Mouse (Mus musculus) MEL (cell line): Measurements from ENCODE around the gene Hcls1.

ENCODE experiments used
- CTCF ChIP-seq, 3 experiments: IDR thresholded peaks in 2 of 3; conservative IDR thresholded peaks in 1 of 3; 2 replicates each; pipeline ENCODE4 v1.5.1; 2011 to 2012; ENCODE audit warnings: low read length in 3 of 3, low read depth in 2 of 3, mild to moderate bottlenecking in 2 of 3, improper control_type of control experiment in 1 of 3, inconsistent platforms in 1 of 3, mixed read lengths in 1 of 3, moderate library complexity in 1 of 3; ENCODE audit not compliant: control insufficient read depth in 1 of 3, insufficient read depth in 1 of 3, poor library complexity in 1 of 3, severe bottlenecking in 1 of 3
- ELF1 ChIP-seq: IDR thresholded peaks from 2 replicates; pipeline ENCODE4 v1.6.1; 2014; ENCODE audit warnings: low read depth, mild to moderate bottlenecking, inconsistent platforms, low read length, improper control_type of control experiment, moderate library complexity
- EP300 ChIP-seq, 2 experiments: IDR thresholded peaks; 2 replicates each; pipeline ENCODE4 v1.6.1; 2011; ENCODE audit warnings: improper control_type of control experiment in 2 of 2, low read length in 2 of 2, low read depth in 1 of 2, mild to moderate bottlenecking in 1 of 2
- GATA1 ChIP-seq: IDR thresholded peaks from 2 replicates; pipeline ENCODE4 v1.6.1; 2011; ENCODE audit warnings: low read depth, low read length, improper control_type of control experiment
- MAX ChIP-seq: IDR thresholded peaks from 2 replicates; pipeline ENCODE4 v1.6.1; 2011; ENCODE audit warnings: low read length, improper control_type of control experiment
- MEF2A ChIP-seq: IDR thresholded peaks from 2 replicates; pipeline ENCODE4 v1.6.1; 2014; ENCODE audit warnings: low read depth, mild to moderate bottlenecking, inconsistent platforms, low read length, improper control_type of control experiment; ENCODE audit not compliant: poor library complexity, insufficient replicate concordance, severe bottlenecking; ENCODE audit errors: extremely low read depth
- MYB ChIP-seq: IDR thresholded peaks from 2 replicates; pipeline ENCODE4 v1.6.1; 2011; ENCODE audit warnings: mild to moderate bottlenecking, low read depth, low read length, improper control_type of control experiment
- MYC ChIP-seq: IDR thresholded peaks from 2 replicates; pipeline ENCODE4 v1.6.1; 2011; ENCODE audit warnings: low read depth, mild to moderate bottlenecking, low read length, improper control_type of control experiment, moderate library complexity
- POLR2A ChIP-seq, 2 experiments: IDR thresholded peaks; 2 replicates each; pipeline ENCODE4 v1.6.1; 2011 to 2012; ENCODE audit warnings: low read length in 2 of 2, mild to moderate bottlenecking in 2 of 2, control low read depth in 1 of 2, improper control_type of control experiment in 1 of 2, low read depth in 1 of 2, moderate library complexity in 1 of 2; ENCODE audit not compliant: control insufficient read depth in 1 of 2, insufficient read depth in 1 of 2, poor library complexity in 1 of 2
- POLR2AphosphoS2 ChIP-seq: IDR thresholded peaks from 2 replicates; pipeline ENCODE4 v1.6.1; 2011; ENCODE audit warnings: low read length, improper control_type of control experiment
- SIN3A ChIP-seq: IDR thresholded peaks from 2 replicates; pipeline ENCODE4 v1.6.1; 2012; ENCODE audit warnings: low read length, improper control_type of control experiment, inconsistent platforms
- TCF12 ChIP-seq: IDR thresholded peaks from 2 replicates; pipeline ENCODE4 v1.6.1; 2014; ENCODE audit warnings: low read depth, mild to moderate bottlenecking, inconsistent platforms, low read length, improper control_type of control experiment, moderate library complexity
- ZC3H11A ChIP-seq: IDR thresholded peaks from 2 replicates; pipeline ENCODE4 v1.6.1; 2012; ENCODE audit warnings: low read depth, mild to moderate bottlenecking, inconsistent platforms, low read length, improper control_type of control experiment
- ZKSCAN1 ChIP-seq: IDR thresholded peaks from 2 replicates; pipeline ENCODE4 v1.6.1; 2012; ENCODE audit warnings: low read depth, mild to moderate bottlenecking, inconsistent platforms, low read length, improper control_type of control experiment, moderate library complexity

DNA sequence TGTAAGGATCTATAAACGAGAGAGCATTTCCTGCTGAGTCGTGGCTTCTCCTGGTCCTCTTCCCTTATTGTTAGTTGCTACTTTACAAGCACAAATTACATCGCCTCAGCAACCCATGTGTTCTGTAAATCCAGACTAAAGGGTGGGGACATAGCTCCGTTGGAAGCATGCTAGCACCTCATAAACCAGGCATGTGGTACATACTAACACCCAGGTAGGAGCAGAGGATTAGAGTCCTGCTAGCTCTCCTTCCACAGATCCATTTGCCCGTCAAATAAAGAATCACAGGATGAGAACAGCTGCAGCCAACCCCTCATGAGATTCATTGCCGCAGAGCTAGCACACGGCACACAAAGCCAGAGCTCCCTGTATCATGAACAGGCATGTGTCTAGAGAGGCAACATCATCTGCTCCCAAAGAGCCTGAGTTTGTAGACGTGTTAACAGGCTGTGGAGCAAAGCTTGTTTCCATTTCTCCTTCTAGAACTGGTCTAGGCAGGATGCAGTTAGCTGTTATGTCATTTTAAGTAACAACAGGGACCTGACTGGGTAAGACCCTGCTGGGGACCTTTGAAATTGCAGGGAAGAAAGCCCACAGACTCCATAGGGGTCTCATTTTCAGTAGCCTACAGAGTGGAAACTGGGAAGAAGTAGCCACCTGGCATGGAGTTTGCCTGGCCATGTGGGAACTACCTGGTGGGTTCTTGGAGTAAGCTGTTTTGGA, 15.0 kb downstream of the Hcls1 start:
- TF ChIP-seq ZC3H11A (no peak), ZKSCAN1 (no peak), MAX (no peak), MEF2A (no peak), CTCF (IDR thresholded peaks at IDR 0.05 in 2 of 3, conservative IDR thresholded peaks at IDR 0.05 in 1 of 3; ENCODE audit: control insufficient read depth in 1 of 3, insufficient read depth in 1 of 3, low read depth in 2 of 3, low read length in 3 of 3, poor library complexity in 1 of 3, severe bottlenecking in 1 of 3) (0 out of 6 replicates have a peak, but pooled peaks of 1 of the 3 experiments have one; percentile 4), MYB (no peak), ELF1 (no peak), POLR2AphosphoS2 (no peak), TCF12 (no peak), EP300 (IDR thresholded peaks at IDR 0.05; ENCODE audit: low read depth in 1 of 2, low read length in 2 of 2) (no peak), SIN3A (no peak), POLR2A (IDR thresholded peaks at IDR 0.05; ENCODE audit: control insufficient read depth in 1 of 2, insufficient read depth in 1 of 2, low read depth in 1 of 2, low read length in 2 of 2, poor library complexity in 1 of 2) (no peak), GATA1 (no peak), MYC (no peak)
